Mouse (Mus musculus) cortical plate, adult 2 months (tissue): ENCODE results near the gene Dlx2.

Experiments used
- CTCF ChIP-seq: fragments of 200-500 bp; IDR thresholded peaks from 2 replicates; pipeline ENCODE4 v1.5.1; 2011; ENCODE audit warnings: mild to moderate bottlenecking, control low read depth, low read length; ENCODE audit not compliant: insufficient read depth; ENCODE audit errors: extremely low read depth
- POLR2A ChIP-seq: fragments of 200-500 bp; IDR thresholded peaks from 2 replicates; pipeline ENCODE4 v1.6.1; 2011; ENCODE audit warnings: mild to moderate bottlenecking, low read length, control low read depth; ENCODE audit not compliant: insufficient read depth; ENCODE audit errors: extremely low read depth

GRCm38 (mm10) chr2:71544391-71545285, 1.9 kb downstream of the Dlx2 start:
- TF ChIP-seq CTCF (no peak), POLR2A (no peak)
